Comparison of ENCODE assay signal across 8 mouse cellular contexts in genomic region chr11:66188627-66189287, GRCm38 (mm10). TPM values are rescaled to one million over a fixed set of nuclear protein-coding genes. Genes with fewer than 3 reads are reported as not detected.
A peak's percentile ranks its signal among the peaks of the same experiment; 100 is the strongest.
DNase-seq lines count a peak whose midpoint lies in the region; ATAC-seq lines count a peak whose summit lies in the region.

No protein-coding gene starts in this region.

- H3K9ac ChIP-seq in heart, embryonic 15.5 days = no peak overlapping the region

- H3K27me3 ChIP-seq in heart, embryonic 15.5 days = no peaks in the 10 kb centered on the region

- H3K27ac ChIP-seq in heart, embryonic 15.5 days = peak overlapping the region; percentile 63

- H3K9me3 ChIP-seq in heart, embryonic 15.5 days (replicated peaks) = no peaks in the 10 kb centered on the region

- ATAC-seq in heart, embryonic 15.5 days (replicated peaks; ENCODE audit: insufficient number of reproducible peaks, insufficient read depth, low FRiP score, low read depth) = peak; percentile 80
- ATAC-seq in megakaryocyte-erythroid progenitor cell, adult 5-6 weeks (replicated peaks; ENCODE audit: low FRiP score, low TSS enrichment, poor library complexity, severe bottlenecking) = no peak

- no peak overlapping the region for H3K4me2 ChIP-seq in heart, embryonic 15.5 days

- H3K4me1 ChIP-seq in heart, embryonic 15.5 days (replicated peaks) = peaks cover 4% of the 10 kb centered on the region; the same call in 1 of the 2 replicates

- no peaks in the 10 kb centered on the region for H3K36me3 ChIP-seq in heart, embryonic 15.5 days

- H3K4me3 ChIP-seq in heart, embryonic 15.5 days = no peak overlapping the region

- 57% methylated on average over 3 of the region's 3 CpGs for WGBS in heart, embryonic 15.5 days

- DNase-seq in cerebellum, postnatal 14 days = peak; percentile 64 to 68
- DNase-seq in cerebellum, adult 11-12 months = no peak
- peak; percentile 2 to 6 for DNase-seq in spleen, adult 18-20 months
- DNase-seq in spleen, adult 12 weeks (ENCODE audit: low spot score) = no peak
- DNase-seq in layer of hippocampus, adult 8-10 months (ENCODE audit: low spot score in 2 of 2) = peak; percentile 45
- peak; percentile 43 for DNase-seq in right cerebral cortex, postnatal 14 days

RNA-seq across cellular contexts. Expression of gene Dnah9, which starts 20.4 kb away (rescaled TPM):
- polyA plus RNA-seq in heart, embryonic 15.5 days (2015; fragmentation: Nextera tagmentation; extraction: Ambion mirVana) = 0.14 and 0.29 TPM in 2 replicates
- total RNA-seq in layer of hippocampus, adult 8-10 months (2022) = 10 to 100 TPM; 14.4 to 16.8 (median 15.7) TPM
- not detected in 2 replicates for total RNA-seq in megakaryocyte-erythroid progenitor cell, adult 5-6 weeks (2014; fragmentation: Nextera tagmentation)
- total RNA-seq in megakaryocyte-erythroid progenitor cell, adult 5-6 weeks (2017) = not detected in 2 replicates

Comparison
In these comparisons a context has a peak if more than half of its experiments do, and no peak if none do; other contexts are left out.
1. DNase-seq: peak in cerebellum, postnatal 14 days (2 of 2), spleen, adult 18-20 months (2 of 2), layer of hippocampus, adult 8-10 months (2 of 2) and right cerebral cortex, postnatal 14 days (single experiment); none in cerebellum, adult 11-12 months (single experiment) and spleen, adult 12 weeks (single experiment).
2. RNA of gene Dnah9, which starts 20.4 kb away (total RNA-seq): 14.4 to 16.8 TPM in layer of hippocampus, adult 8-10 months; not detected in megakaryocyte-erythroid progenitor cell, adult 5-6 weeks; every median in the first group is over 10 times any median in the second.